Mouse (Mus musculus) neural tube, embryonic 15.5 days (tissue): ENCODE measurements around the gene Aaed1. TPM values are rescaled to one million over a fixed set of nuclear protein-coding genes. Genes with fewer than 3 reads are reported as not detected.

Experiments used
- polyA plus RNA-seq: library from polyadenylated mRNA; unstranded; fragments of >200 nt; fragmentation: Nextera tagmentation; extraction: Ambion mirVana; gene quantifications from 2 replicates; pipeline ENCODE4 v1.2.1, GENCODE M21; 2015

Aaed1 gene
- polyA plus RNA-seq, 1 experiment from 2014 or later: 17.4 TPM

Other genes starting within 250 kb of the Aaed1 start
- gene Hsd17b3, start 223.5 kb downstream of the Aaed1 start, polyA plus RNA-seq: not detected in 2 replicates
- gene Slc35d2, start 183.3 kb downstream of the Aaed1 start, polyA plus RNA-seq: 1.6 and 2.7 TPM in 2 replicates
- gene Zfp367, start 159.5 kb downstream of the Aaed1 start, polyA plus RNA-seq: 5.0 and 6.3 TPM in 2 replicates
- gene Habp4, start 150.9 kb downstream of the Aaed1 start, polyA plus RNA-seq: 52.5 and 55.9 TPM in 2 replicates
- 2.8 and 6.1 TPM in 2 replicates for gene Cdc14b, start 37.4 kb downstream of the Aaed1 start, polyA plus RNA-seq
- gene Ctsl, start 58.2 kb upstream of the Aaed1 start, polyA plus RNA-seq: 168 and 392 TPM in 2 replicates
- 23.5 and 32.1 TPM in 2 replicates for gene Cdk20, start 119.6 kb upstream of the Aaed1 start, polyA plus RNA-seq
- 0.33 and 0.46 TPM in 2 replicates for gene Fam240b, start 185.1 kb upstream of the Aaed1 start, polyA plus RNA-seq